Mouse (Mus musculus): ENCODE measurements around the gene Mrps35. TPM values are rescaled to one million over a fixed set of nuclear protein-coding genes. Genes with fewer than 3 reads are reported as not detected.

Mrps35 gene
- polyA plus RNA-seq, 2 experiments: 33.4 to 104 TPM

DNA sequence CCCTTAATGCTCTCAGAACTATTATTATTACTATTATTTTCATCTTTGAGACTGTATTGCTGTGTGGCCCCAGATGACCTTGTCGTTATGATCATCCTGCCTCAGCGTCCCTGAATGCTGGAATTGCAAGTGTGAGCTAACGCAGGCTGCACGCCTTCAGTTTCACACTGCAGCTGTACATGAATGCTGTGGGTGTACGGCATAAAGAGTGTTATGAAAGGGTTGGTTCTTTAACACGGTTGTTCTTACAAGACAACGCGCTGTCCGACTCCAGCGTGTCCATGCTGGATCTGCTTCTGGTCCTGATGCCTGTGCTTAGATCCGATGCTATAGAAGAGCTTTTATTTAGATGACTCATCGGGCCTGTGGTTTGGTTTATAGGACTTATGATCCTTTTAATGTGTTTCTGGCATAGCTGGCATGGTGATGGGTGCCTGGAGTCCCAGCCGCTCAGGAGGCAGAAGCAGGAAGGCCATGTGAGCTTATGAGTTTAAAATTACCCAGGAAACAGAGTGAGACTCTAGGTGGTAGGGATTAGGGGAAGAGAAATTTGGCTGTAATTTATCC lies 6.8 kb downstream of the Mrps35 start:
- WGBS: 90% methylated on average over 13 of the region's 13 CpGs
- Histone ChIP-seq H3K27me3 (ENCODE audit: control insufficient read depth, insufficient read depth, low read length) (no peaks in the 10 kb centered on the region), H3K4me2 (replicated peaks; ENCODE audit: low read depth, low read length, severe bottlenecking) (no peak overlapping the region), H3K4me1 (ENCODE audit: control insufficient read depth, insufficient read depth, low read length) (no peaks in the 10 kb centered on the region), H3K4me3 (replicated peaks; ENCODE audit: low read length) (no peak overlapping the region), H3K36me3 (ENCODE audit: control insufficient read depth, insufficient read depth, low read length) (peaks cover 64% of the 10 kb centered on the region), H3K9ac (ENCODE audit: low read depth, low read length, severe bottlenecking) (no peak overlapping the region), H3K27ac (replicated peaks; ENCODE audit: low read depth, low read length) (no peak overlapping the region), H3K9me3 (ENCODE audit: control insufficient read depth, low read length) (no peaks in the 10 kb centered on the region)
- TF ChIP-seq POLR2A (IDR thresholded peaks at IDR 0.05; ENCODE audit: borderline replicate concordance, extremely low read depth, insufficient read depth, insufficient read length): no peak
- ATAC-seq (ENCODE audit: low FRiP score, low read depth): no peak
- no peak for DNase-seq (ENCODE audit: low spot score)

DNA sequence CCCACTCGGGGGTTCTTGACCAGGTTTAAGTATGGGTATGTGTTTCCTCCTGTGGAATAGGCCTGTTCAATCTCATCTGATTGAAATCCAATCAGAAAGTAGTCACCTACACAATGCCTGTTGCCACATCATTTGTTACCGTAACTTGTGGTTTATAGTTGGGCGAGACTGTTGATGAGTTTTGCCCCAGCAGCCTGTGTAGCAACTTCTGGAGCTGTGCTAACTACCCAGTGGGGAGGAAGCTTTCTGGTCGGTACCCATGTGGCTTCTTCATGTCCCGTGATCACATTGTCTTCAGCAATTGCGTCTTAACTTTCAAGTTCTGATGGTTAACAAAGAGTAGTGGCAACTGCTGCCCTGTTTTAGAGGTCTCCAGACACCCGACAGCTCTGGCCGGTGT lies 9.1 kb downstream of the Mrps35 start:
- Histone ChIP-seq H3K9ac (ENCODE audit: low read depth, low read length, severe bottlenecking) (no peak overlapping the region), H3K4me2 (replicated peaks; ENCODE audit: low read depth, low read length, severe bottlenecking) (no peak overlapping the region), H3K4me1 (ENCODE audit: control insufficient read depth, insufficient read depth, low read length) (no peaks in the 10 kb centered on the region), H3K9me3 (ENCODE audit: control insufficient read depth, low read length) (no peaks in the 10 kb centered on the region), H3K27me3 (ENCODE audit: control insufficient read depth, insufficient read depth, low read length) (no peaks in the 10 kb centered on the region), H3K36me3 (ENCODE audit: control insufficient read depth, insufficient read depth, low read length) (peaks cover 83% of the 10 kb centered on the region), H3K4me3 (replicated peaks; ENCODE audit: low read length) (no peak overlapping the region), H3K27ac (replicated peaks; ENCODE audit: low read depth, low read length) (no peak overlapping the region)
- ATAC-seq (ENCODE audit: low FRiP score, low read depth) (no peak), DNase-seq (ENCODE audit: low spot score) (no peak)
- WGBS: 96% methylated on average over 8 of the region's 8 CpGs
- TF ChIP-seq POLR2A (IDR thresholded peaks at IDR 0.05; ENCODE audit: borderline replicate concordance, extremely low read depth, insufficient read depth, insufficient read length): no peak

DNA sequence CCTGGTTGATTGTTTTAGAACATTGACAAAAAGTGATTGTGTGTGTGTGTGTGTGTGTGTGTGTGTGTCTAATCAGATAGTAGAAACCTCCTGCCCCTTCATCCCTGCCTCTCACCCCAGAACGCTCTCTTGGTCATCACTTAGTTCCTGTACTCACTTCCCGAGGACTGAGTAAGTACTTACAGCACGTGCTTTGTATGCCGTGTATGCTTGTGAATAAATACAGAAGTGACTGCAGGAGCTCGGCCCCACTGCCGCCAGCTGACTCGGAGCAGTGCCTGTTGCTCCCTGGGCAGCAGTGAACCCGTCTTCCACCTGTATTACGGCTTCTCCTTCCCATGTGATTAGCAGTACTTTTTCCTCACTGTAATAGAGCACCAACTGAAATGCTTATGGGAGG lies 9.9 kb downstream of the Mrps35 start:
- WGBS: 92% methylated on average over 9 of the region's 9 CpGs
- H3K4me1 ChIP-seq (ENCODE audit: control insufficient read depth, insufficient read depth, low read length): no peaks in the 10 kb centered on the region
- ATAC-seq (ENCODE audit: low FRiP score, low read depth): no peak

GRCm38 (mm10) chr6:147053785-147054646 lies 11.5 kb downstream of the Mrps35 start:
- H3K27me3 ChIP-seq (ENCODE audit: control insufficient read depth, insufficient read depth, low read length): no peaks in the 10 kb centered on the region
- no peak for TF ChIP-seq POLR2A (IDR thresholded peaks at IDR 0.05; ENCODE audit: borderline replicate concordance, extremely low read depth, insufficient read depth, insufficient read length)
- no peak overlapping the region for H3K9ac ChIP-seq (ENCODE audit: low read depth, low read length, severe bottlenecking)
- no peak for DNase-seq (ENCODE audit: low spot score)
- H3K4me3 ChIP-seq (replicated peaks; ENCODE audit: low read length): no peak overlapping the region
- no peaks in the 10 kb centered on the region for H3K9me3 ChIP-seq (ENCODE audit: control insufficient read depth, low read length)
- no peaks in the 10 kb centered on the region for H3K4me1 ChIP-seq (ENCODE audit: control insufficient read depth, insufficient read depth, low read length)
- peaks cover 63% of the 10 kb centered on the region for H3K36me3 ChIP-seq (ENCODE audit: control insufficient read depth, insufficient read depth, low read length)
- no peak for ATAC-seq (ENCODE audit: low FRiP score, low read depth)
- H3K4me2 ChIP-seq (replicated peaks; ENCODE audit: low read depth, low read length, severe bottlenecking): no peak overlapping the region
- WGBS: 90% methylated on average over 19 of the region's 19 CpGs
- no peak overlapping the region for H3K27ac ChIP-seq (replicated peaks; ENCODE audit: low read depth, low read length)

More for the DNA sequence above, 9.9 kb downstream of the Mrps35 start:
- H3K9me3 ChIP-seq (ENCODE audit: control insufficient read depth, low read length): no peaks in the 10 kb centered on the region
- H3K27ac ChIP-seq (replicated peaks; ENCODE audit: low read depth, low read length): no peak overlapping the region
- H3K27me3 ChIP-seq (ENCODE audit: control insufficient read depth, insufficient read depth, low read length): no peaks in the 10 kb centered on the region
- no peak overlapping the region for H3K9ac ChIP-seq (ENCODE audit: low read depth, low read length, severe bottlenecking)
- no peak for DNase-seq (ENCODE audit: low spot score)
- H3K36me3 ChIP-seq (ENCODE audit: control insufficient read depth, insufficient read depth, low read length): peaks cover 78% of the 10 kb centered on the region
- H3K4me3 ChIP-seq (replicated peaks; ENCODE audit: low read length): no peak overlapping the region
- no peak for TF ChIP-seq POLR2A (IDR thresholded peaks at IDR 0.05; ENCODE audit: borderline replicate concordance, extremely low read depth, insufficient read depth, insufficient read length)
- no peak overlapping the region for H3K4me2 ChIP-seq (replicated peaks; ENCODE audit: low read depth, low read length, severe bottlenecking)

GRCm38 (mm10) chr6:147055374-147055977 lies 12.9 kb downstream of the Mrps35 start:
- H3K9me3 ChIP-seq (ENCODE audit: control insufficient read depth, low read length): no peaks in the 10 kb centered on the region
- TF ChIP-seq POLR2A (IDR thresholded peaks at IDR 0.05; ENCODE audit: borderline replicate concordance, extremely low read depth, insufficient read depth, insufficient read length): no peak
- WGBS: 82% methylated on average over 10 of the region's 10 CpGs
- ATAC-seq (ENCODE audit: low FRiP score, low read depth): no peak
- no peak overlapping the region for H3K4me2 ChIP-seq (replicated peaks; ENCODE audit: low read depth, low read length, severe bottlenecking)
- no peak overlapping the region for H3K27ac ChIP-seq (replicated peaks; ENCODE audit: low read depth, low read length)
- H3K36me3 ChIP-seq (ENCODE audit: control insufficient read depth, insufficient read depth, low read length): peaks cover 60% of the 10 kb centered on the region
- no peak overlapping the region for H3K9ac ChIP-seq (ENCODE audit: low read depth, low read length, severe bottlenecking)
- H3K4me3 ChIP-seq (replicated peaks; ENCODE audit: low read length): no peak overlapping the region
- no peaks in the 10 kb centered on the region for H3K4me1 ChIP-seq (ENCODE audit: control insufficient read depth, insufficient read depth, low read length)
- DNase-seq (ENCODE audit: low spot score): no peak
- H3K27me3 ChIP-seq (ENCODE audit: control insufficient read depth, insufficient read depth, low read length): no peaks in the 10 kb centered on the region

All from limb, embryonic 14.5 days (tissue).